Mouse (Mus musculus) frontal cortex, adult (tissue): ENCODE measurements at regions not wholly inside any gene's neighbourhood (a gene's known extent, or its start where the extent isn't known, plus 50 kb on each side); places are given as distances from the start of the nearest gene placed in this dataset.

Experiments used
- ATAC-seq: cut with Nextera tagmentation; 2 replicates; pipeline ENCODE4 v1.9.2; 2017; ENCODE audit warnings: mild to moderate bottlenecking, moderate library complexity, mixed read lengths; ENCODE audit not compliant: low TSS enrichment

- ATAC-seq, result no peak
Measured at GRCm38 (mm10) chr11:92967288-92967687, 130.5 kb upstream of the Car10 start.

GRCm38 (mm10) chr11:92999603-93000002 lies 98.2 kb upstream of the Car10 start:
- ATAC-seq, result no peak

GRCm38 (mm10) chr11:93005991-93006390 lies 91.8 kb upstream of the Car10 start:
- ATAC-seq, result no peak

- ATAC-seq, result peak; percentile 50
Measured at GRCm38 (mm10) chr11:93025981-93026380, 71.8 kb upstream of the Car10 start.

- ATAC-seq, result peak; percentile 84
Measured at GRCm38 (mm10) chr11:93035509-93035908, 62.3 kb upstream of the Car10 start.

GRCm38 (mm10) chr11:93037846-93038245 lies 60.0 kb upstream of the Car10 start:
- ATAC-seq, result no peak

- ATAC-seq, result peak; percentile 76
Measured at GRCm38 (mm10) chr11:93039325-93039724, 58.5 kb upstream of the Car10 start.

GRCm38 (mm10) chr11:93040816-93041215 lies 57.0 kb upstream of the Car10 start:
- 0 out of 2 replicates have a peak, but pooled peaks have one; percentile 31 for ATAC-seq

- peak; percentile 91 for ATAC-seq
Measured at GRCm38 (mm10) chr11:93044998-93045397, 52.8 kb upstream of the Car10 start.
